Mouse (Mus musculus) liver, postnatal 0 days (tissue): Measurements from ENCODE around the gene Ofcc1.

Source experiments
- CTCF ChIP-seq: sonication (generic); IDR thresholded peaks from 2 replicates; pipeline ENCODE4 v1.5.1; 2016; ENCODE audit warnings: antibody characterized with exemption, low read depth
- EP300 ChIP-seq: IDR thresholded peaks from 2 replicates; pipeline ENCODE4 v1.6.1; 2016; ENCODE audit warnings: antibody characterized with exemption, low read depth, mild to moderate bottlenecking

DNA sequence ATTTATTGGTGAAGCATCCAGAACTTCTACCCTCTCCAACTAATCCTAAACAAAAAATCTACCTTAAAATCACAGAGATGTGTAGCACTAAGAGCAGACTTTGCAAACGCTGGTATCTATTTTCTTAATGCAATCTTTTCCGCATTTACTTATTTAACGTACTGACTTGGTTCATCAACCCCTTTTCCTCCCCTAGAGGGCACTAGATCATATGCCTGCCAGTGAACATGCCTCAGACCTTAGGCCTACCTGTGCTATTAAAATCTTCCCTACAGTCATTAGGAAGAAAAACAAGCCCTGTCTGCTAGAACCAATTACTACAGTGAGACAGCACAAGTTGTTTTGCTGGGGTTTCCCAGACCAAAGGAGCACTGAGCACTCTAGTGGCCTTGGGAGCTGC is 404.0 kb downstream of the Ofcc1 start:
- TF ChIP-seq CTCF (peak; percentile 17; the same call in 1 of the 2 replicates), EP300 (no peak)
